Mouse (Mus musculus) myocyte (in vitro differentiated cells): ENCODE measurements around the gene Arl6ip4.

Experiments used
- E2F4 ChIP-seq: IDR thresholded peaks from one replicate; pipeline ENCODE4 v1.6.1; 2011; ENCODE audit warnings: mild to moderate bottlenecking, control low read depth, moderate library complexity; ENCODE audit not compliant: insufficient read depth
- MAX ChIP-seq: IDR thresholded peaks from one replicate; pipeline ENCODE4 v1.6.1; 2011; ENCODE audit warnings: low read depth, mild to moderate bottlenecking, control low read depth
- MYOD1 ChIP-seq, 3 experiments: IDR thresholded peaks; one replicate each; pipeline ENCODE4 v1.6.1; 2011; ENCODE audit warnings: control low read depth in 2 of 3, low read depth in 2 of 3, mild to moderate bottlenecking in 2 of 3, moderate library complexity in 1 of 3; ENCODE audit not compliant: insufficient read length in 2 of 3, control insufficient read depth in 1 of 3
- MYOG ChIP-seq, 3 experiments: IDR thresholded peaks; one replicate each; pipeline ENCODE4 v1.6.1; 2011; ENCODE audit warnings: control low read depth in 2 of 3, low read depth in 2 of 3, mild to moderate bottlenecking in 2 of 3; ENCODE audit not compliant: insufficient read length in 2 of 3, control insufficient read depth in 1 of 3, insufficient read depth in 1 of 3
- POLR2A ChIP-seq: IDR thresholded peaks from one replicate; pipeline ENCODE4 v1.6.1; 2011; ENCODE audit warnings: low read depth, mild to moderate bottlenecking, control low read depth, moderate library complexity; ENCODE audit not compliant: insufficient read length
- POLR2AphosphoS2 ChIP-seq: IDR thresholded peaks from one replicate; pipeline ENCODE4 v1.6.1; 2011; ENCODE audit warnings: low read depth, control low read depth; ENCODE audit not compliant: insufficient read length
- SRF ChIP-seq: IDR thresholded peaks from one replicate; pipeline ENCODE4 v1.6.1; 2011; ENCODE audit warnings: low read depth; ENCODE audit not compliant: control insufficient read depth, insufficient read length
- TCF12 ChIP-seq: IDR thresholded peaks from one replicate; pipeline ENCODE4 v1.6.1; 2011; ENCODE audit warnings: mild to moderate bottlenecking, control low read depth; ENCODE audit not compliant: poor library complexity, insufficient read depth, severe bottlenecking
- TCF3 ChIP-seq: IDR thresholded peaks from one replicate; pipeline ENCODE4 v1.6.1; 2011; ENCODE audit warnings: low read depth, control low read depth; ENCODE audit not compliant: insufficient read length
- USF1 ChIP-seq: IDR thresholded peaks from one replicate; pipeline ENCODE4 v1.6.1; 2011; ENCODE audit warnings: low read depth, mild to moderate bottlenecking, control low read depth, moderate library complexity

GRCm38 (mm10) chr5:124125093-124125492 lies 9.2 kb downstream of the Arl6ip4 start:
- TF ChIP-seq POLR2A, result no peak
- no peak for TF ChIP-seq TCF12
- no peak for TF ChIP-seq SRF
- TF ChIP-seq TCF3, result no peak
- no peak for TF ChIP-seq E2F4
- no peak for TF ChIP-seq MAX
- no peak for TF ChIP-seq POLR2AphosphoS2
- no peak for TF ChIP-seq USF1
- TF ChIP-seq MYOG (IDR thresholded peaks at IDR 0.05; ENCODE audit: control insufficient read depth in 1 of 3, insufficient read depth in 1 of 3, insufficient read length in 2 of 3, low read depth in 2 of 3), result no peak
- no peak for TF ChIP-seq MYOD1 (IDR thresholded peaks at IDR 0.05; ENCODE audit: control insufficient read depth in 1 of 3, insufficient read length in 2 of 3, low read depth in 2 of 3)
